Mouse (Mus musculus) layer of hippocampus, postnatal 14 days (tissue): ENCODE measurements around the gene Sgms1. TPM values are rescaled to one million over a fixed set of nuclear protein-coding genes. Genes with fewer than 3 reads are reported as not detected.

Experiments used
- DNase-seq, 2 experiments: peaks; one replicate each; pipeline ENCODE4 v3.0.0; 2021 to 2022; ENCODE audit warnings: low spot score in 2 of 2, mixed read lengths in 1 of 2
- total RNA-seq, 2 experiments: library from RNA; stranded (reverse); gene quantifications; 2 replicates each; pipeline ENCODE4 v1.2.3; 2021

The Sgms1 gene
- total RNA-seq, 2 experiments from 2014 or later, result 45.9 to 50.9 TPM

DNA sequence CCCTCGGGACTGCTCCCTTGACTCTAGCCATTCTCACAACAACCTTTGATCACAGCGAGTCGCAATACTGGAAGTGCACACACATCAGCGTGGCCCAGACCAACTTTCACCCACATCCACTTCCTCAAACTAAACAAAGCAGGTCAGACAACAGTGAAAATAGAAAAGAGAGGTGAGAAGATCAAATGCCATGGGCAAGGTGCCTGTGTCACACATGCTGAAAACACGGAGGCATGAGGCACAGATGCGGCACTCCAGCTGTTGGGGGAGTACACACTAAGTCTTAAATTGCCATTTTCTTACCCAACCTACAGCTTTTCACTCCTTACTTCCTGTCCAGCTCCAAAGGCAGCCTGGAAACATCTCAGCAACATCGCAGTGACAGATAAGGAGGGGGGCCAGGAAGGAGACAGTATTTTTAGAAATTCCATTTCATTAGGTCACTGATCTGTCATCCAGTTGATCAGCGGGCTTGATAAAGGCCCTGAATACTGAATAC, 202.9 kb downstream of the Sgms1 start:
- DNase-seq, result no peak

DNA sequence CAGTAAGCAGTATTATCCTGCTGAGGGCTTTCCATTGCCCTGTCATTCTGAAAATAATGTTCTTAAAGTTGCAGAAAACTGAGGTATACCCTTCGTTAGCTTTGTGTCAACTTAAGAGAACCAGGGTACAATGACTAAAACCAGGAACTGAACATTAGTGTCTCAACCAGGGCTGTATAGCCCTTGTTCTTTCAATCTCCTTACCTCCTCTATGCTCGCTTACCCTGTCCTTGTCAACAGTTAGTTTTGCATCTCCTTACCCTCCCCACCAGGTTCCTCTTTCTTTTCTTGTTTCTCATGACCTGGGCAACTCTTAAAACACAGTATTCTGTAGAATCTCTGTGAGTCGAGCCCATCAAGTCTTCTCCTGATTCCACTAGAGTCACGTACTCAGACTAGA, 206.5 kb downstream of the Sgms1 start:
- DNase-seq, result no peak

DNA sequence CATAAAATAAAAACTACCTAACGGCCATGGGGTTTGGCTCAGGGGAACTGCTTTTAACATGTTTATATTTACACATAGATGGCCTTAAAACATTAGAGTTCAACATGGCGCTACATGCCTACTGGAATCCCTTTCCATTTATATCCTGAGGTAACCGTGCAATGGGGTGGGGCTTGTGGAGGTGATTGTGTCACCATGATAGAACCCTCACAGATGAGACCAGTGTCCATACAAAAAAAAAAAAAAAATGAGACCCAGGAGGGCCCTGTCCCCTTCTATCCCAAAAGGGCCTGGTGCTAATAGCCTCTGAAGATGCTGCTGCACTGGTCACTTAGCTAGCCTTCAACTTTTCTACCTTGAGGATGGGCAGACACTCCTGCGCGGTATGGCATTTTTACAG, 207.0 kb downstream of the Sgms1 start:
- DNase-seq, result no peak

DNA sequence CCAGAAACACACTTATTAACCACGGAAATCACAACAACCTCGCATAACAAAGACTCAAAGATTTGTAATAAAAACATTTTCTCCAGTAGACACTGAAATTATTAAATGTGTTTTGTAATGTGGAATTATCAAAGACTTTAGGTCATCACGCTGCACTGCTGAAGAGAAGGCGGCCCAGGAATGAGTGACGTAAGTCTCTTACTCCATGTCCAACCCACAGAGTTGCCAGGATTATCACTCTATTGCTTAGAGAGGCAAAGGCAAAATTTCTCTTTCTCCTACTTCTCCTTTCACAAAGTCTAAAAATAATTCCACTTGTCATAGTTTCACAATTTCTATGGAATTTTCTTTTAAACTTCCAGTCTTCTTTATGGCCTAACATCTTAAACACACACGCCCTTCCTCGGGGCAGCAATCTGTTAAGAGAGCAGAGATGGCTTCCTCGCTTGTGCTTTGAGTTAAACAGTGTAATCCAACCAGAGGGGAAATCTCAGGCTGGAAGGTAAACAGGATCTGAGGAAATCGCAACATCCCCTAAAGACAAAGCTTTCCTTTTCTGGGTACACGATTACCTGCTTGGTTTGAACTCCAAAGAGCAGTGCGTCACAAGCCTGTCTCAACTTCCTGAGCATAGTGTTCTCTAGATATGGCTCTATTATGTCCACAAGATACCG, 207.7 kb downstream of the Sgms1 start:
- DNase-seq, result no peak

DNA sequence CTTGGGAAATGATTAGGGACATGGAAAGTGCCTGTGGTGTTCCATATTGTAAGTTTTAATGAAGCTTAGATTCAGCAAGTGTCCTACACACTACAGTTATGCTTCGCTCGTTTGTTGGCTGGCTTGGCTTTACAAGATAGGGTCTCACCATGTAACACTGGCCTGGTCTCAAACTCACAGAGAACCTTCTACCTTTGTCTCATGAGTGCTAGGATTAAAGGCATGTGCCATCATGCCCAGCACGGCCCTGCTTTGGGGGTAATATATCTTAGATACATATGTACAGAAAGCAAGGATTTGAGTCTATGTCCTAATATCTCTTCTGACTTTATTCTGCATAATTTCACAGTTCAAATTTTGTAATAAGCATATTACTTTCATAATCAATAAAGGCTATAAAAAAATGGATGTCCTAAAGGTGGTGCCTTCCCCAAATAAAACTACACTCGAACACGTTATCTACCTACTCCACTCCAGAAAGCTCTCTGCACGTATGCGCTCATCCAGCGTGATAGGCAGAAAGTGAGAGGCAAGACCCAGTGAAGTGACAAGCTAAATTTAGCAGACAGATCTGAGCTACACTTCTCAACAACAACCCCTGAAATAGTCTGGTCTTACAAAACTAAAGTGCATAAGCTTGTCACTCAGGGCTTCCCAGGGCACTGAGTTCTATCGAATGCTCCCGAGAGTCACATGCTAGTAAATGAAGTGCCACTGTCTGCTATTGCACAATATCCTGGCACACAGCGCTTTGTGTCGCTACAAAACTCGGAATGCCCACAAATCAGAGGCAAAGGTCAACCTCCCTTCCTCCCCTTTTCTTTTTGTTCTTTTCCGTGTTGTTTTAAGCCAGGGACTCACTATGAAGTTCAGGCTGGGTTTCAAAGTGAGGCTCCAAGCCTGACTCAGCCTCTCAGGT, 208.5 kb downstream of the Sgms1 start:
- DNase-seq, result no peak

DNA sequence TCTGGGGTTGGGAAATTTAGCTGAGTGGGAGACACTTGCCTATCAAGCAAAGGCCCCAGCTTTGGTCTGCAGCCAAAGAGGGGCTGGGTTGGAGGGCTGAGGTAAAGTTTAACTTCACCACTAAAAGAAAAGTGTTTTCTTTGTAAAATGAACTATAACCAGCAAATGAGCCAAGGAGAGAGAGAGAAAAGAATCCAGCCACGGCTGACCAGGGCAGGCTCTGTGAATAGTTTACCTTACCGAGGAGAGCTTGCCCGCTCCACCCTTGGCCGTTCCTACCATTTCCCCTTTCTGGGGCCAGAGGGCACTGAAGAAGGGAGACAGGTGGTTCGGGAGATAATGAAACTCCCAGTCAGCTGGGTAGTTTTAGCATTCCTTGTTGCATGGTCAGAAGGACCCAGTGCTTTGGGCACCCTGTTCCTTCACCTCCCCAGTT, 209.5 kb downstream of the Sgms1 start:
- no peak for DNase-seq

DNA sequence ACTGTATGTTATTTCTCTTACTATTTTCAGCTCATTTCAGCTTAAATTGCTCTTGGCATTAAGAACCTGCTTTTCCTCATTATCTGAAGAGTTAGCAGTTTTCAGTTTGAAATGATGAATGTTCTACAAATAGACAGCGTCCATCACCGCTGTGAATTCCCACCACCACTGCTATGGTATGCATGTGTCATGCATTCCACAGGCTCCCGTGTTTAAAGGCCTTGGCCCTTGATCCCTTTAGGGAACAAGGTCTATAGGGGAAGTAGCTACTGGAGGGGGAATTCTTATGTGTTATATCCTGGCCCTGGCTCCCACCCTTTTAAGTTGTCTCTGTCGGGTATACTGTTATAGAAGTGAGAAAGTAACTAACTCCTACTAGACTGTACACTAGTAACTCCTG, 210.0 kb downstream of the Sgms1 start:
- no peak for DNase-seq

DNA sequence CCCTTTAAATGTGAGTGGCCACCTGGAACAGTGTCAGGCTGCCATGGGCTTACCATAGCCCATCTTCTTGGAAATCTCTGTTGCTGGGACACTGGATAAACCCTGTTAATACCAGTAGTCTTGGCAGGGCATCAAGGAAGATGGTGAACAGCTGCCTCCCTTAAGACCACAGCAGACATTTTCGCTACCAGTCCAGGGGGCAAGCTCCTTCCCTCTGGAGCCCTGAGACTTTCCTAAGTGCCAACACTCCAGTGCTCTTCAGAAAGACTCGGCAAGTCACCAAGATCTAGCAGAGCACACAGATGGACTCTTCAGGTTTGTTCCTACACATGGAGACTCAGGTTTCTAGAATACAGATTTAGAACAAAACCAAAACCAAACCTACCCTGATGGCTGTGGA, 211.4 kb downstream of the Sgms1 start:
- DNase-seq, result no peak

DNA sequence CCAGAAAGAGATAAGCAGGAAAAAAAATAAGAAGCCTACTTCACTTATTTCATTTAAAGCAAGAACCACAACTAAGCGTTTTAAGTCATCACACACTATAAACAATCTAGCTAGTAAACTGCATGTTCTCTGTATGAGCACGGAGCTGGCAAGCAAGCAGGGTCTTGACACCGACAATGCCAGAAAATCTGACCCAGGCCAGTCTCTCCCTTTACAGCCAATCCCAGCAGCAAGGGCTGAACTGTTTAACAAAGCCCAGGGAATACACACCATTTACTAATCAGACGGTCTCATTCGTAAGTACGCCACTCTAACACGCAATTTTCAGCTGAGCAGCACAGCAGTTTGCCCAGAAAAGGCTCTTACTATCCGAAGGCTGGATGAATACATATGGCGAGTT, 213.1 kb downstream of the Sgms1 start:
- DNase-seq, result no peak

DNA sequence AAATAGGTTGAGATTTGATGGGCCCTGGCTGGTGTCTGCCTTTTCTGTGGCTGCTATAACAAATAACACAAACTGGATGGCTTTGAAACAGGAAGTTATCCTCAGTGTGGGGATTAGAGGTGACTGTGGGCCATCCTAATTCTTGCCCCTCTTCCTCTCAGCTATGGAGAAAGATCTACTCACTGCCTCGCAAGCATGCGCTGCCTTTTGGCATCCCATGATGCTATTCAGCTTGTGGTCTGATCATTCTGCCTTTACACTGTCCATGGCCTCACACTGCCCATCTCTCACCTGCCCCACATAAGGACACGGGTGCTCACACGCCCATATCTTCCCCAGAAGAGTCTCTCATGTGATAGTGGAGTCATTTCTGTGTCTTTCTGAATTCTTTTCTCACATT, 213.5 kb downstream of the Sgms1 start:
- DNase-seq, result no peak

DNA sequence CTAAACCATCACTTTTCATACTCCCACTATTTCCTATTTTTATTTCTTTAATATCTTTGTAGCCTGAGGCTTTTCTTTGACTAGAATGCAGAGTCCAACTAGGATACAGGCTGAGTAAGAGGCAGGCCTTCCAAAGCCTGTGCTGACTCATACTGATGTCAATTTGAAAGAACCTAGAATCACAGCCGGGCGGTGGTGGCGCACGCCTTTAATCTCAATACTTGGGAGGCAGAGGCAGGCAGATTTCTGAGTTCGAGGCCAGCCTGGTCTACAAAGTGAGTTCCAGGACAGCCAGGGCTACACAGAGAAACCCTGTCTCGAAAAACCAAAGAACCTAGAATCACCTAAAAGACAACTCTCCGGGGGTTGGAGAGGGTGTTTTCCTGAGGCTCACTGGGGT, 214.5 kb downstream of the Sgms1 start:
- DNase-seq, result no peak

DNA sequence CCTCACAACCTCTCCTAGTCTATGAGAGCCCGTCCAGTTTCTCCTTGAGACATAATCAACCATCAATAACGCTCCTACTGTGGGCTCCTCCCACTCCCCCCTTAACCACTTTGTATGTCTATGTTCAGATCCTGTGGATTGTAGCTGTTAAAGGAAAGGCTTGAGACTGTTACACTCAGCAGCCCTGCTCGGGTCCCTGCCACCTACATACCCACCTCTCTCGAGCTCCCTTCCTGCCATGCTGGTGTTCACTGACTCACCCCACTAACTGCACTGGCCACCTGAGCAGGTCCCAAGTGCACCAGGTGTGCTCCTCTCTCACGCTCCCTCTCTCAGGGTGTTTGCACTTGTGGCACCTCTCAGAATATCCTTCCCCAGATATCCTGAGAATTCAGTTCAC, 215.0 kb downstream of the Sgms1 start:
- no peak for DNase-seq

DNA sequence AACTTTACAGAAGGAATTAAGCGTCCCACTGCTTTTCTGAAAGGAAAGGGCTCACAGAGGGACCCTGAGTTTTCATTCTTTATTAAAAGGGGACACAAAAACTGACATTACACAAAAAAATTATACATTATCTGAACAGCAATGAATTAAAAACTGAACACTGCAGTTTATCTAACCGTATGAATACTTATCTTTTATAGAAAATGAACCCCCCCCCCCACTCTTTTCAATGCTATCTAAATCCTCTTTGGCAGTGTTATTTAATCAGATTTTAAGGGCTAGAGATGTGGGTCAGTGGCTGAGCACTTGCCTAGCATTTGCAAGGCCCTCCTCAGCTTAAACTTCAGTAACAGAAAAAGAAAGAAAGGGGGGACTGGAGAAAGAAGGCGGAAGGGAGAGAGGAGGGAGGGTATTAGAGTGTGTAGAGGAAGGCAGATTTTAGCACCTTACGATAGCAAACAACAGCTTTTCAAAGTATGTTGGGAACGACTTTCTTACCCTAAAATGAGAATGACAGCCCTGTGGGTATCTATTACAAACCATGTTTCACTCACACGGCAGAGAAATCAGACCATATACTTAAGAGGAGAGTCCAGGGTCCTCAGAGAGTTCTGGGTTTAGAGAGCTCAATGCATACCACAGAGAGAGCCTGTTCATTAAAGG, 215.9 kb downstream of the Sgms1 start:
- DNase-seq, result no peak

DNA sequence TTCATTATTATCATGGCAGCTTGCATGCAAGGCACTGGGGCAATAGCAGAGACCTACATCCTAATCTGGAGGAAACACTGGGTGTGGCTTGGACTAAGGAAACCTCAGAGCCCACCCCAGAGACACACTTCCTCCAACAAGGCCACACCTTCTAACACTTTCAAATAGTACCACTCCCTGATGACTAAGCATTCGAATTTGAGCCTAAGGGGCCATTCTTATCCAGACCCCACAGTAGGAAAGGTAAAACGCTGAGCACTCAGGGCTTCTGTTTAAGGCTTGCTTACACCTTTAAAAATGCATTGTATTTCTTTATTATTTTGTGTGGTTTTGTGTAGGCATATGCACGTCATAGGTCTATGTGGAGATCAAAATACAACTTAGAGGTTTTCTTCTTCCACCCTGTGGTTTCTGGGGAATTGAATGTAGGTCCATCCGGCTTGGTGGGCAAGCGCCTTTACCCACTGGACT, 217.0 kb downstream of the Sgms1 start:
- no peak for DNase-seq

DNA sequence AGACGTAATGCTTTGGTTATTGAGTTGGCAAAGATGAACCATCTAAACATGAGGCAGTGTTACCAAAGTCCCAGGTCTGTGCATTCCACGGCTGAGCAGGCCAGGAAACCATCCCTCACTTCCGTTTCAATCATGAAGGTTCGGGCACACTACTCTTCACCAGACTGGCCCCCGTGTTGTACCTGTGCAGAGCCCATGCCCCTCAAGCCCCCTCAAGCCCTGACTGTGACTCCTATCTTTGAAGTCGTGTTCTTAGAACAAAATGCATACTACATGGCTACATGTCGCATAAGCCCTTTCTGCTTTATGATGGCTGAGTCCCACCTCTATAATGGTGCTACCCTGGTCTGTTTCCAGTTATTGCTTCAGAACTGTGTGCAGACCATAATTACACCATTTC, 217.5 kb downstream of the Sgms1 start:
- no peak for DNase-seq

DNA sequence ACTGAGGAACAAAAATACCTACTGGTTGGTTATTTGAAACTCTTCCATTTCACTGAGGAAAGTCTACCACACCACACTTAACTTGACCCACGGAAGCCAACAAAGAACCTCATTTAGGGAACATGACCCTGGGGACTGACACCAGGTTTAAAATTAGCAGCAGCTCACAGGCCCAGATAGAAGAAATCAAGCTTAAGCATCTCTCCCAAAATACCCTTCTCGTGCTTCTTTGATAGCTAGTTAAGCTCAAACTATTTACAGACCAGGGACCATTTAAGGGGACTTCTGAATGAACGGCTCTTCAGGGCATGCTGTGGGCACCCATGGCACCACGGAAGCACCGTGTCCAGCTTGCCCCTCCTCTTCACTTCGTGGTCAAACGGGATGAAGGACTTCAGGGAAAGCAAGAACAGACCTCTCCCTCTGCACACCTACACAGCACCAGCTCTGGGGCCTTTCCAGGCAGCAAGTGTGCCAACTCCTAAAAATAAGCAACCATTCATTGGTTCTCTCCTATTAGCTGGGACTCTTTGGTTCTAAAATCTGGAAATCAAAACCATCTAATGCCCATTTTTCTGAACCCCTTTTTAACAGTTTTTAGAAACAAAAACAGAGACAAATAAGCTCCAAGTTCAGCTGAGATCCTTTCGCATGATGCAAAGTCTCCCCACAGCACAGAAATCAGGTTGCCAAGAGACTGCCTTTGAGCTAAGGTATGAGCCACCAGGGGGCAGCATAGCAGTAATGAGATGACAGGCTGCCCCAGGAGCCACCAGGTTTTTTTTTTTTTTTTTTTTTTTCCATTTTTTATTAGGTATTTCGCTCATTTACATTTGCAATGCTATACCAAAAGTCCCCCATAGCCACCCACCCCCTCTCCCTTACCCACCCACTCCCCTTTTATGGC, 219.6 kb downstream of the Sgms1 start:
- peak; percentile 63 to 79 for DNase-seq

DNA sequence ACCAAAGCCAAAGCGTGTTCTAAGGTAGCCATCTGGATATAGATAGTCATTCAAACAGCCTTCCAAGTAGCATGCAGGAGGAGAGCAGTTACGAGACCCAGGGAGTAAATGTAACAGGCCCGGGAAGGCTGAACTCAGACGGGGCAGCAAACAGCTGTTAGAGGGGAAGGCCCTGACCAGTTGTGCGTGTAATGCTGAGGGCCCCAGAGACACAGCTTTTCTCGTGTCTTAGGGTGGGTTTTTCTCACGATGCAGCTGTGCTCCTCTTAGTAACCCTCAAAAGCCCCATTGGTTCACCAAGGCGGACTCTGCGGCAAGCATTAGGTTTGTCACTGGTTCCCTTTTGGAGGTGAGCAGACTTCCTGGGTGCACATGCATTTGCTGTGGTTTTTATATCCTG, 221.5 kb downstream of the Sgms1 start:
- DNase-seq, result no peak

DNA sequence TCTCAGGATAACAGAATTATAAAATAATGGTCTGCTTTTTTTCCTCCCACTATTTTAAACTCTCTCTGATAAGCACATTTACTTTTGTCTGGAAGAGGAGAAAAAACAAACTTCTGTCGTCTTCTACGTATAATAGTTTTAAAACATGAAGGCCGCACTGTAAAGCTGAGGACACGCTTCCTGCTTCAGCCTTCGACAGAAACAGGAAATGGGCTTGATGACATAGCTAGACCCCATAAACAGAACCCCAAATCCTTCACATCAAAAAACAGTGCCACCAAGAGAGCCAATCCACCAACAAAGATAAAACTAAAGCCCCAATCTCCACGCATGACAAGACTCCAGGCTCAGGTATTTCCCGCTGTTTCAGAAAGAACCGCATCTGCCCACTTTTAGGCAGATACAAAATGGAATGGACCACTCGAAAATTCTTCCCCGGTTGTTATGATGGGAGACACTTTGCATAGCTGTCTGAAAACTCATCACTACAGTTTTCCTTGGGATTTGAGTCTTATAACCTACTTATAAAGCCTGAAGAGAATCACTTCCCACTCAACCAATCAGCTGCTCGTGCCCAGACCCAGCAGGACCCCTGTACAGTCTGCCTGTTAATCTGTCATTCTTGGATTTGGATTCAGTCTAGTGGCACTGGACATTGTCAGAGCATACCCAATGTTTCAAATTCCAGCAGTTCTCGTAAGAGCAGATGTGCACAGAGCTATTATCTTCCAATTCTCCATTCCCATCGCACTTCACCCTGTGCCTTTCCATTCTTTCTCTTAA, 222.5 kb downstream of the Sgms1 start:
- DNase-seq, result no peak

DNA sequence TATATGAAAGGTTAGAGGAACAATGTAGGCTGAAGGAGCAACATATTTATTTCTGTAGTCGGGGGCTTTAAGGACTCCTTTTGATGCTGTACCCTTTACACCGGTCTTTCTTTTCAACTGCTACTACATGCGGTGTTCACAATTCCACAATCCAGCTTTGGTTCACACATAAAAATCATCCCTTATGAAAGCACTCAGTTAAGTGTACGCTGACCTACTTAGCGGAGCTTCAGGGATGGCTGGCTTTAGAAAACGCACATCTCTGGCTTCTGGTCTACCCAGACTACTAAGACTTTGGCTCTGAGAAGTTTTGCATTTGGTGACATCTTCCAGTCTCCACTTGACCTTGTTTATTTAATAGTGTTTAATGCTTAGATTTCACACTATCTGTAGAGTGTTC, 223.8 kb downstream of the Sgms1 start:
- DNase-seq, result no peak

DNA sequence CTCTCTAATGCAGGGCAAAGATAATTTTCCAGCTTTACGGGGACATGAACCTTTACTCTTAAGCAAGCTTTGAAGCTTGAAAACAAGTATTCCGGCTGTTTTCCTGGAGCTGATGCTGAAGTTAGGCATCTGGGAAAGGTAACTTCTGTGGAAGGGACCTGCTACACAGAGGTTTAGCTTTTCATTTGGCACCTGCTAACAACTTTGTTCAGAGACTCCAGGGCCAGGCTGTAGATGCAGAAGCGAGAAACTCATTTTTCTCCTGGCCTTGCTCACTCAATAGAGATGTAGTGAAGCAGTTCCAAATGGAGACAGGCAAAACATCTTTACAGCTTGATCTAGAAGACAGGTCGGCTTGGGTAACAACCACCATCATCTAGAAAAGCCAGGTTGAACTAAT, 225.4 kb downstream of the Sgms1 start:
- DNase-seq, result no peak
